Mouse (Mus musculus) bone marrow, adult 2 months (tissue): ENCODE data around the gene Crtac1.

ENCODE experiments used
- CTCF ChIP-seq: fragments of 200-500 bp; IDR thresholded peaks from 2 replicates; pipeline ENCODE4 v1.5.1; 2011; ENCODE audit warnings: low read length, control low read depth; ENCODE audit not compliant: control insufficient read depth, insufficient read depth
- POLR2A ChIP-seq: fragments of 200-500 bp; IDR thresholded peaks from 2 replicates; pipeline ENCODE4 v1.6.1; 2011; ENCODE audit warnings: low read depth, mild to moderate bottlenecking, control low read depth, low read length, borderline replicate concordance; ENCODE audit not compliant: control insufficient read depth

DNA sequence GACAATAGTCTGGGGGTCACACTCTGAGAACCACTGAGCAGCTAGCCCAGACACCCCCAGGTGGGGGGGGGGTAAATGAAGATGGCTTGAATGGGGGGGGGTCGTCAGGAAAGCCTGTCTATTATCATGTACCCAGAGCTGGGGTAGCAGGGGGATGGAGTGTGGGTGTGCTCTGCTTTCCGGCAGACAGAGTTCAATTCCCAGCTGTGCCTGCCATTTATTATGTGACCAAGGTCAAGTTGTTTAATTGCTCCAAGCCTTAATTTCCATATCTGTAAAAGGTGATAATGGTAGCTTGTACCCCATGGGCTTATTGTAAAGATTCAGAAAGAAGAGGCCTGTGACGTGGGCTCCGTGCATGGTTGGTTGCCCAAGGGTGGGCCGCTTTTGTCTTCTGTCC, 109.6 kb downstream of the Crtac1 start:
- no peak for TF ChIP-seq POLR2A
- TF ChIP-seq CTCF = no peak
